Comparison of ENCODE assay signal across 27 mouse cellular contexts in genomic region chr4:45212342-45213063, GRCm38 (mm10). TPM values are rescaled to one million over a fixed set of nuclear protein-coding genes. Genes with fewer than 3 reads are reported as not detected.
A peak's percentile ranks its signal among the peaks of the same experiment; 100 is the strongest.
DNase-seq lines count a peak whose midpoint lies in the region; ATAC-seq lines count a peak whose summit lies in the region.
"Had no signal": no experiment of that assay in that cellular context is flagged by ENCODE, and none has a peak within 500 bp of the region (broad histone marks: within the 10 kb centered on the region; RNA-seq: fewer than 3 reads in every experiment).

No protein-coding gene starts in this region.

- H3K27me3 ChIP-seq in heart, embryonic 10.5 days (ENCODE audit: insufficient read depth, poor library complexity, severe bottlenecking), result no peaks in the 10 kb centered on the region
- H3K27me3 ChIP-seq in midbrain, embryonic 10.5 days (ENCODE audit: low read depth, poor library complexity, severe bottlenecking), result no peaks in the 10 kb centered on the region
- no peaks in the 10 kb centered on the region for H3K27me3 ChIP-seq in midbrain, embryonic 15.5 days (replicated peaks)
- H3K27me3 ChIP-seq in liver, embryonic 13.5 days, result peaks cover 6% of the 10 kb centered on the region; the same call in 1 of the 2 replicates
- H3K27me3 ChIP-seq: forebrain, embryonic 15.5 days; heart, embryonic 12.5 days; kidney, embryonic 15.5 days; limb, embryonic 13.5 days; neural tube, embryonic 12.5 days had no signal

- intact Hi-C loops in gastrocnemius, postnatal 36 days (cut with DNase I), result no loop called here

- no peaks in the 10 kb centered on the region for H3K36me3 ChIP-seq in heart, embryonic 10.5 days
- H3K36me3 ChIP-seq in midbrain, embryonic 10.5 days, result no peaks in the 10 kb centered on the region
- no peaks in the 10 kb centered on the region for H3K36me3 ChIP-seq in midbrain, embryonic 15.5 days (replicated peaks)
- H3K36me3 ChIP-seq in liver, embryonic 13.5 days, result no peaks in the 10 kb centered on the region
- H3K36me3 ChIP-seq: forebrain, embryonic 15.5 days; heart, embryonic 12.5 days; kidney, embryonic 15.5 days; limb, embryonic 13.5 days; neural tube, embryonic 12.5 days had no signal

- no peak overlapping the region for H3K4me2 ChIP-seq in midbrain, embryonic 15.5 days
- H3K4me2 ChIP-seq in liver, embryonic 13.5 days, result no peak overlapping the region
- H3K4me2 ChIP-seq: forebrain, embryonic 15.5 days; heart, embryonic 12.5 days; kidney, embryonic 15.5 days; limb, embryonic 13.5 days; neural tube, embryonic 12.5 days had no signal

- ATAC-seq in midbrain, embryonic 15.5 days (replicated peaks), result no peak
- ATAC-seq in liver, embryonic 13.5 days (ENCODE audit: low read depth), result no peak
- ATAC-seq in megakaryocyte progenitor cell, adult 5-6 weeks (replicated peaks; ENCODE audit: poor library complexity), result no peak
- ATAC-seq: CD4-positive, CD25-positive, alpha-beta regulatory T cell, adult 4 months; forebrain, embryonic 15.5 days; intestine, postnatal 0 days had no signal

- H3K9me3 ChIP-seq in heart, embryonic 10.5 days, result no peaks in the 10 kb centered on the region
- no peaks in the 10 kb centered on the region for H3K9me3 ChIP-seq in midbrain, embryonic 10.5 days (replicated peaks)
- H3K9me3 ChIP-seq in midbrain, embryonic 15.5 days, result no peaks in the 10 kb centered on the region
- no peaks in the 10 kb centered on the region for H3K9me3 ChIP-seq in liver, embryonic 13.5 days (replicated peaks)
- H3K9me3 ChIP-seq: forebrain, embryonic 15.5 days; heart, embryonic 12.5 days; kidney, embryonic 15.5 days; limb, embryonic 13.5 days; neural tube, embryonic 12.5 days had no signal

- no peak overlapping the region for H3K9ac ChIP-seq in midbrain, embryonic 15.5 days
- H3K9ac ChIP-seq in liver, embryonic 13.5 days, result no peak overlapping the region
- H3K9ac ChIP-seq: forebrain, embryonic 15.5 days; heart, embryonic 12.5 days; kidney, embryonic 15.5 days; limb, embryonic 13.5 days; neural tube, embryonic 12.5 days had no signal

- no peak overlapping the region for H3K4me3 ChIP-seq in heart, embryonic 10.5 days
- no peak overlapping the region for H3K4me3 ChIP-seq in midbrain, embryonic 10.5 days
- H3K4me3 ChIP-seq in midbrain, embryonic 15.5 days, result no peak overlapping the region
- H3K4me3 ChIP-seq in liver, embryonic 13.5 days (replicated peaks), result no peak overlapping the region
- H3K4me3 ChIP-seq: forebrain, embryonic 15.5 days; heart, embryonic 12.5 days; kidney, embryonic 15.5 days; limb, embryonic 13.5 days; neural tube, embryonic 12.5 days had no signal

- WGBS in heart, embryonic 10.5 days, result 35% methylated on average over 11 of the region's 11 CpGs
- WGBS in midbrain, embryonic 10.5 days, result 82% methylated on average over 11 of the region's 11 CpGs
- 70% methylated on average over 11 of the region's 11 CpGs for whole genome bisulfite sequencing in midbrain, embryonic 15.5 days
- WGBS in liver, embryonic 13.5 days (ENCODE audit: insufficient replicate concordance), result 25% methylated on average over 11 of the region's 11 CpGs

- peaks cover 23% of the 10 kb centered on the region for H3K4me1 ChIP-seq in heart, embryonic 10.5 days
- H3K4me1 ChIP-seq in midbrain, embryonic 10.5 days, result peaks cover 15% of the 10 kb centered on the region
- peaks cover 12% of the 10 kb centered on the region; the same call in 1 of the 2 replicates for H3K4me1 ChIP-seq in midbrain, embryonic 15.5 days
- peaks cover 9% of the 10 kb centered on the region for H3K4me1 ChIP-seq in liver, embryonic 13.5 days (replicated peaks)
- H3K4me1 ChIP-seq: kidney, embryonic 15.5 days had no signal

- peak overlapping the region; percentile 49 for H3K27ac ChIP-seq in heart, embryonic 10.5 days
- peak overlapping the region; percentile 38; the same call in 1 of the 2 replicates for H3K27ac ChIP-seq in midbrain, embryonic 10.5 days (replicated peaks)
- H3K27ac ChIP-seq in midbrain, embryonic 15.5 days, result no peak overlapping the region
- H3K27ac ChIP-seq in liver, embryonic 13.5 days, result no peak overlapping the region
- H3K27ac ChIP-seq: forebrain, embryonic 15.5 days; kidney, embryonic 15.5 days; limb, embryonic 13.5 days; neural tube, embryonic 12.5 days had no signal

- no peak for DNase-seq in heart, embryonic 10.5 days (ENCODE audit: low spot score)
- no peak for DNase-seq in heart, postnatal 4 days
- no peak for DNase-seq in midbrain, embryonic 10.5 days (ENCODE audit: low spot score)
- peak; percentile 39 for DNase-seq in MN1 (ENCODE audit: low spot score)
- DNase-seq in liver, embryonic 13.5 days, result peak; percentile 13
- no peak for DNase-seq in gastrocnemius, postnatal 36 days
- DNase-seq: adrenal gland, adult 2 months; cerebellum, adult 11-12 months; cerebellum, postnatal 10 days; heart, postnatal 14 days; kidney, postnatal 36 days; layer of hippocampus, adult 9-11 months; lung, adult 18-20 months; lung, postnatal 10 days; right cerebral cortex, postnatal 4 days; thymus, postnatal 25 days had no signal

RNA-seq across cellular contexts. Expression of gene Frmpd1, which starts 27.8 kb away (rescaled TPM):
- polyA plus RNA-seq in heart, embryonic 10.5 days (2016; fragmentation: Nextera tagmentation; extraction: Ambion mirVana), result 4.1 and 4.3 TPM in 2 replicates
- 1 to 10 TPM; 2.7 to 3.2 TPM for total RNA-seq in heart, postnatal 4 days (2021)
- 0.90 and 1.5 TPM in 2 replicates for polyA plus RNA-seq in midbrain, embryonic 10.5 days (2016; fragmentation: Nextera tagmentation; extraction: Ambion mirVana)
- 1.4 and 1.5 TPM in 2 replicates for polyA plus RNA-seq in midbrain, embryonic 15.5 days (2015; fragmentation: Nextera tagmentation; extraction: Ambion mirVana)
- polyA plus RNA-seq in liver, embryonic 13.5 days (2015; fragmentation: Nextera tagmentation; extraction: Ambion mirVana), result 0.22 and 0.28 TPM in 2 replicates
- not detected in 2 replicates for total RNA-seq in megakaryocyte progenitor cell, adult 5-6 weeks (2015)
- total RNA-seq in megakaryocyte progenitor cell, adult 5-6 weeks (2017), result not detected in 2 replicates
- under 1 TPM; 0.54 to 0.84 TPM for total RNA-seq in gastrocnemius, postnatal 36 days (2021)
- total RNA-seq: granulocyte monocyte progenitor cell, adult 5-6 weeks; megakaryocyte, adult 5-6 weeks had no signal
- polyA plus RNA-seq: CD4-positive, CD25-positive, alpha-beta regulatory T cell, adult 4 months had no signal

Comparison
In these comparisons a context has a peak if more than half of its experiments do, and no peak if none do; other contexts are left out.
1. H3K27ac ChIP-seq: peak in heart, embryonic 10.5 days (single experiment) and midbrain, embryonic 10.5 days (single experiment); none in midbrain, embryonic 15.5 days (single experiment) and liver, embryonic 13.5 days (single experiment).
2. DNase-seq: peak in MN1 (single experiment) and liver, embryonic 13.5 days (single experiment); none in heart, embryonic 10.5 days (single experiment), heart, postnatal 4 days (single experiment), midbrain, embryonic 10.5 days (single experiment) and gastrocnemius, postnatal 36 days (0 of 2).